Mouse (Mus musculus) olfactory bulb, adult 2 months (tissue): ENCODE measurements around the gene Pagr1b. TPM values are rescaled to one million over a fixed set of nuclear protein-coding genes. Genes with fewer than 3 reads are reported as not detected.

Experiments
- H3K27ac ChIP-seq: fragments of 200-500 bp; 2 replicates; pipeline ENCODE4 v1.5.1; 2012; ENCODE audit warnings: low read depth, low read length; ENCODE audit not compliant: insufficient read depth
- H3K4me1 ChIP-seq: fragments of 200-500 bp; 2 replicates; pipeline ENCODE4 v1.6.1; 2012; ENCODE audit warnings: low read length; ENCODE audit not compliant: control insufficient read depth, insufficient read depth
- H3K4me3 ChIP-seq: fragments of 200-500 bp; 2 replicates; pipeline ENCODE4 v1.5.1; 2012; ENCODE audit warnings: mild to moderate bottlenecking, low read depth, low read length, moderate library complexity; ENCODE audit not compliant: insufficient read depth
- CTCF ChIP-seq: fragments of 200-500 bp; IDR thresholded peaks from 2 replicates; pipeline ENCODE4 v1.5.1; 2012; ENCODE audit warnings: low read depth, mild to moderate bottlenecking, low read length, moderate library complexity; ENCODE audit not compliant: insufficient read depth
- POLR2A ChIP-seq: fragments of 200-500 bp; IDR thresholded peaks from 2 replicates; pipeline ENCODE4 v1.6.1; 2012; ENCODE audit warnings: mild to moderate bottlenecking, low read depth, low read length, moderate library complexity; ENCODE audit not compliant: insufficient read depth
- WGBS: fragments of 180-500 bp; shearing (Covaris S2); methylation state at CpG from one replicate; pipeline ENCODE4 v1.1.7; 2018; 5-methylcytosine and 5-hydroxymethylcytosine counted together
- polyA plus RNA-seq: library from polyadenylated mRNA; stranded (reverse); fragments of >200 nt; gene quantifications from 2 replicates; pipeline ENCODE4 v1.2.4, GENCODE M21; 2012; ENCODE audit warnings: low replicate concordance; ENCODE audit not compliant: missing spikeins, insufficient read depth, insufficient read length

Gene Pagr1b
- polyA plus RNA-seq, 1 experiment: not detected

- under 1% methylated on average over 35 of the region's 48 CpGs for WGBS
- TF ChIP-seq POLR2A (no peak), CTCF (no peak)
- H3K27ac ChIP-seq: peak overlapping the region; percentile 97
- peak overlapping the region; percentile 97 for H3K4me3 ChIP-seq
- peaks cover 44% of the 10 kb centered on the region for H3K4me1 ChIP-seq
These were observed 9.9 kb upstream of the Pagr1b start for GRCm38 (mm10) chr7:127026161-127026600.

DNA sequence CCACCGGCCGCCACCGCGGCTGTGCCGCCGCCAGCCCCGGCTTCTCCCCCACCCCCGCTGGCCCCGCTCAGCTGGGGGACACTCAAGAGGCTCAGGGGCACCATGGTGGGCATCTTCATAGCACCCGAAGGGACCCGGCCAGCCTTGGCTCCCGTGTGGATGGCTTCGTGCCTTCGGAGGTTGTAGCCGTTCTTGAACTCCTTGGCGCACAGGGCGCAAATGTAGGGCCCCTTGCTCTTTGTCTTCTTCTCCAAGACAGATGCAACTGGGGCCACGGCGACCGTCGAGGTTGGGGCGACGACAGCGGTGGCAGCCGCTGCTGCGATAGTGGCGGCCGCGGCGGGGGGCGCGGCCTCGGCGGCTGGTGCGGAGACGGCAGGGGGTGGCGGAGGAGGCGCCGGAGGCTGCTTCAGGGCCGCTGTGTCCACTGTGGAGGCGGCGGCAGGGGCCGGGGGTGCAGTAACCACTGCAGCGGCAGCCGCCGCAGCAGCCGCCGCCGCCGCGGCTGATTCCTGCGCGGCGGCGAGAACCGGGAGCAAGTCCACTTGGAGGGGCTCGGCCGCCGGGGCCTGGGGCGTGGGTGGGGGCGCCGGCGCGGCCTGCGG lies 9.4 kb upstream of the Pagr1b start:
- peaks cover 45% of the 10 kb centered on the region for H3K4me1 ChIP-seq
- H3K27ac ChIP-seq: peak overlapping the region; percentile 97
- whole genome bisulfite sequencing: under 1% methylated on average over 62 of the region's 65 CpGs
- peak overlapping the region; percentile 97 for H3K4me3 ChIP-seq
- TF ChIP-seq POLR2A: no peak
- TF ChIP-seq CTCF: no peak; the same call in 1 of the 2 replicates

GRCm38 (mm10) chr7:127024755-127025555 lies 8.7 kb upstream of the Pagr1b start:
- 2% methylated on average over 30 of the region's 30 CpGs for WGBS
- Histone ChIP-seq H3K4me1 (peaks cover 48% of the 10 kb centered on the region), H3K4me3 (peak overlapping the region; percentile 97)

GRCm38 (mm10) chr7:127023896-127024690 lies 7.8 kb upstream of the Pagr1b start:
- 0 out of 2 replicates have a peak overlapping the region, but pooled peaks have one; percentile 79 for H3K27ac ChIP-seq
- WGBS: 12% methylated on average over 19 of the region's 19 CpGs
- TF ChIP-seq POLR2A (no peak), CTCF (no peak)
- peaks cover 57% of the 10 kb centered on the region for H3K4me1 ChIP-seq
- H3K4me3 ChIP-seq: peak overlapping the region; percentile 97

More at GRCm38 (mm10) chr7:127024755-127025555, 8.7 kb upstream of the Pagr1b start:
- peak overlapping the region; percentile 79 for H3K27ac ChIP-seq
- no peak for TF ChIP-seq POLR2A
- peak; percentile 32 for TF ChIP-seq CTCF

DNA sequence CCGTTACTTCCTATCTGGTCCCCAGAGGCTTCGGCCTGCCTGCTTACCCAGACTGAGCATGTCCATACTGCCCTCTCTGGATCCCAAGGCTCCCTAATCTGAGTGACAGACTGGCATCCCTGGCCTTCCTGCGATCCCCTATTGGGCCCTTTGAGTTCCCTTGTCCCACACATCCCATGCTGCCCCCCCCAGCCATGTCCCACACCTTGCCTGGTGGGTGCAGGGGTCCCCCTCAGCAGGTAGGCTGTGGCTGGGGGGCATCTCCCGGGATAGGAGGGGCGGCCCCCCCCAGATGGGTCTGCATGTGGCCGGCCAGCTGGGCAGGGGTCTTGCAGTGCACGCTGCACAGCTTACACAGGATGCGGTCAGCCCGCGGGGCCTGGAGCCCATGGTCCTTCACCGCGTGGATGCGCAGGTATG lies 7.0 kb upstream of the Pagr1b start:
- Histone ChIP-seq H3K4me1 (peaks cover 64% of the 10 kb centered on the region), H3K27ac (no peak overlapping the region), H3K4me3 (no peak overlapping the region)
- WGBS: 73% methylated on average over 13 of the region's 13 CpGs
- TF ChIP-seq CTCF (no peak), POLR2A (no peak)

DNA sequence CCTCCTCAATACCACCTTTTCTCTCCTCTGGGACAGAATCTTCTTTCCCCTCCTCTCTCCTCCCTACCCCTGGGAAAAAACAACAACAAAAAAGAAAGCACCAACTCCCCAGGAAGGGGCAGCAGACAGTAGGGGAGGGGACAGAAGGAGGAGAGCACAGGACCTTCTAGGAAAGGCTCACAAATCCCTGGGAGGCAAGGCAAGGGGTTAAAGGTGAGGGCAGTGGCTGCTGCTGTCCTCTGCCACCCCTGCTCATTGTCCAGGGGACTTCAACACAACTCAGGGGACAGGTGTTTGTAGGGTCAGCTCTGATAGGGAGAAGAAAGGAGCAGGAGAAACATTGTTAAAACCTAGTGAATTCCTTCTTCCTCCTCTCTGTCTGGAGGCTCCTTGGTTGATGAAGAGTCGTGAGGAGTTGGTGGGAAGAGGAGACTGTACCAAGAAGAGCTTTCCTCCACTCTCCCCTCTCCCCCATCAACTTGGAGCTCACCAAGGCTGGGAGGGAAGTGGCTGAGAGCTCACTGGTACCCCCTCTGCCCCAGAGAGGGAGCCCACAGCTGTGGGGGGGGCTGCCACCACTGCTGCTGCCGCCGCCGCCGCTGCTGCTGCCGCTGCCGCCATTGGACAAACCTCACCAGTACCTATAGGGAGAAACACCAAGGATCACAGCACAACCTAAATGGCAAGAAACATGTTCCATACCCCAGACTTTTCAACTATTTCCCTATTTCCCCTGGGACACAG lies 6.4 kb upstream of the Pagr1b start:
- H3K4me3 ChIP-seq: no peak overlapping the region
- 72% methylated on average over 7 of the region's 7 CpGs for WGBS
- H3K27ac ChIP-seq: no peak overlapping the region
- peaks cover 64% of the 10 kb centered on the region for H3K4me1 ChIP-seq
- TF ChIP-seq CTCF: no peak
- no peak for TF ChIP-seq POLR2A

DNA sequence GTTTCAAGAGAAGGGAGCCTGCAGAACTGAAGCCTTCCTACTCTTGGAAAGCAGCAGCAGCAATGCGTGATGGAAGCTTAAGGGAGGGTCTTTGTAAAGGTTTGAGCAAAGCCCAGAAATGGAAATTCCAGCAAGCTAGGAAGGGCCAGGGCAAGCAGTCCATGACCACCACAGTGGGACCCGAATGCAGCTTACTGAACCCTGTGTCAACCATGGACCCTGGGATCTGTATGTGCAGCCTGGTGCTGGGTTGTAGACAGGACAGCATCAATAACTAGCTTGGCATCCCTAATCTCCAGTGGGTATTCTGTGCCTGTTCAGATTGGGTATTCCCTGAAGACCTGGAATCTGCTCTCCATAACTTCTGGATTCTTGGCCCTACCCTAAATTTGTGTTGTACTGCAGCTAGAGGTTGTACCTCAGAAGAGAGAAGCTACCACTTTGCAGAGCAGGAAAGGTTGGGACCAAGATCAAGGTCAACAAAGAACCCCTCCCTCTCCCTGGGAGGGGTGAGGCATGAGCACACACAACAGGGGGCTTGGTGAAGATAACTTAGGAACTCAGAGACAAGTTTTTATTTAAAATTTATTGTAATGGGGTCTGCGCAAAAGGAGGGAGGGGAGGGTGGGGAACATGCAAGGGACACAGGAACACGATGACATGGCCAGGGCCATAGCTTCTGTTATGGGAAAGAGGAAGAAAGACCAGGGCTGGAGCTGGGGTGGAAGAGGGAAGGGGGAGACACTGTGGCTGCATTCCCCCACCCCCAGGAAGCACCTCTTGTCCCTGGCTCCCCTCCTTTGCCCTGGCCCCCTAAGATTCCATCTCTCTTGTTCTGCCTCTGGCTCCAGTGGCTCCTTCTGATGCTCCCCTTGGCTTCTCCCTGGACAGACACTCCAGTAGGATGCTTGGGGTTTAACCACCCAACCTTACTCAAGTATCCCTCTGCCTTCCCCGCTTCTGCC lies 5.6 kb upstream of the Pagr1b start:
- TF ChIP-seq POLR2A: no peak
- TF ChIP-seq CTCF: no peak
- Histone ChIP-seq H3K4me3 (peak overlapping the region; percentile 61), H3K27ac (peak overlapping the region; percentile 60), H3K4me1 (peaks cover 67% of the 10 kb centered on the region)
- 33% methylated on average over 5 of the region's 5 CpGs for WGBS
